Mouse (Mus musculus) adrenal gland, postnatal 0 days (tissue): ENCODE results near the gene Abca3. TPM values are rescaled to one million over a fixed set of nuclear protein-coding genes. Genes with fewer than 3 reads are reported as not detected.

Source experiments
- microRNA-seq: library from miRNA; unstranded; fragments of <30 nt; microRNA quantifications from one replicate; pipeline ENCODE4, GENCODE M21; 2016; ENCODE audit warnings: borderline replicate concordance; ENCODE audit not compliant: insufficient number of aligned reads
- polyA plus RNA-seq: library from polyadenylated mRNA; unstranded; fragments of >200 nt; fragmentation: Nextera tagmentation; extraction: Ambion mirVana; gene quantifications from 2 replicates; pipeline ENCODE4 v1.2.1, GENCODE M21; 2015

Abca3 gene
- polyA plus RNA-seq: 8.5 and 9.1 TPM in 2 replicates

DNA sequence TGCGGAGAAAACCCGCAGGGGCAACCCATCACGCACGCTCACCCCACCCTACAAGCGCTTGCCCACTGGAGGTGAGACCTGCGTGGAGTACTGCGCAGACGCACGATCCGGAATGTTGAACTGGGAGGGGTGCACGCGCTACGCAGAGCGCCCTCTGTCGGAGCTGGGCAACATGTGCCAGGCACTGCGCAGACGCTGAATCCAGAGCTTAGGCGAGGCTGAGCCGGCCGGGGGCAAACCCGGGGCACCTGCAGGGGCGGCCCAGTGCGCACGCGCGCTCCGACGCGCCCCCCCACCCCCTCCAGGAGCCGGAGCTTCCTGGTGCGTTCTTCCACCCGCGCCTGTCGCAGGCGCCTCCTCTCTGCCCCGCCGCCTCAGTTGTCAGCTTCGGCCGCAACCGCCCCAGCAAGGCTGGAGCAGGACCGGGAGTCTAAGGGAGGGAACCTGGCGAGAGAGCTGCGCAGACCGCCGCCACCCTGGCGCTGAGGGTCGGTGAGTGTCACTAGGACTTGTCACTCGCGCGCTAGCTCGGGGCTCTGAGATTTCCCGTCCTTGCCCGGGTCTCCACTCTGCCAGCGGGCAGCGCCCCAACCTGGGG lies at the start of gene Abca3:
Abca3 (plus strand) TSS at position 191 of the 598 bp plus-strand sequence.

DNA sequence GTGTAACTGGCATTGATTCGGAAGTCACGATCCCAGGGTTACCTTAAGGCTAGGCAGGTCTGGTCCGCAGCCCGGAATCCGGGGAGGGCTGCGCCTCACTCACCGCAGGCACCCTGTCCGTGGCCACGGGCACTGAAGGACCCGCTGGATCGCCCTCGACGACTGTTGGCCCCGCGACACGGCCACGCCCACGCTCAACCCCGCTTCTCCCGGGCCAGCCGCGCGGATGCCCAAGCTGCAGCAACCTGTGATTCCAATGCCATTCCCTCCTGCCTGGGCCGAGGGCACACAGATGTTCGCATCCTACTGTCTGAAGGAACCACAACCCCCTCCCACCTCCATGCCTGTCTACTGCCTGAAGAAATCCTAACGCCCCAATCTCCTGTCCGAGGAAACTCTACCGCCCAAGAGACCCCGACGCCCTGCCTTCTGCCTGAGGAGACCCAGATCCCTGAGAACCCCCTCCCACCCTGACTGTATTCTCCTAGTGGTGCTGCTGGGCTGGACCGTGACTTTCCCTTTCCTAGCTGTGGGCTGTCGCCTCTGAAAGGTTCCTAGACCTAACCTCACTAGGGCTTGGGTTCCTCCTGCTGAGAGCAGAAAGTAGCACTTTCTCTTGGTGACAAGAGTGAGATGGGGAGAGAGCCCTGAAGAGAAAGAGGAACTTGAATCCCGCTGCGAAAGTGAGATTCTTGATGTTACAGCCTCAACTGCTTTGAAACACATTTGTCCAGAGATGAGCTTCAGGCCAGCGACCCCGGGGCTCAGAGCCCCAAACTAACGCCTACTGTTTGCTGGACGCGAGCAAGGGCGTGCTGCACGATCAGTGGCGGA lies 607 bp upstream of the Abca3 start, which contains the start of gene Abca17:
Abca17 (minus strand) TSS at position 143 of the 834 bp plus-strand sequence.

GRCm38 (mm10) chr17:24414230-24414976 lies 62.7 kb downstream of the Abca3 start, which contains the start of gene Rnps1:
TSS of gene Rnps1 (plus strand) at chr17:24414565.

GRCm38 (mm10) chr17:24426471-24427169 lies 74.9 kb downstream of the Abca3 start, which contains the start of gene Eci1:
TSS of gene Eci1 (plus strand) at chr17:24426641.

DNA sequence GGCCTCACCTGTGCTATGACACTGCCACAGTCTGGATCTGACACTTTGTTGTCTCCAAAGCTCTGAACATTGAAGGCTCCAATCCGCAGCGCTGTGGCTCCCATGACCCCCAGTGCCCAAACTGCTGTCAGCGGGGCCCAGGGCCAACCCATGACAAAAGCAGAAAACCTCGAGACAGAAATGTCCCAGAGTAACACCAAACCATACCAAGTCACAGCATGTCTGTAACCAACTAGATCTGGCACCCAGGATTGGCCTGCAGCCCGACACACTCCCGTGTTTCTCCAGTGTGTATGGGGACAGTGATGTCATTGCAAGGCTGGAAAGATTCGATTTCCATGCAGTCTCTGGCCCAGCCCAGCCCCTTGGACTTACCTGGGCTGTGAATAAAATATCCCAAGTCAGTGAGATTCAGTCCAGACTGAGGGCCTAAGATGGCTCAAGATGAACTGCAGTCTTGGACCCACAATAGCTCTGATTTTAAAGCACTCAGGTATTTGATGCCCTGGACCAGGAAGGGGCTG lies 90.9 kb downstream of the Abca3 start, which contains the start of gene Dnase1l2:
Dnase1l2 (minus strand) TSS at position 474 of the 524 bp plus-strand sequence.

Small RNA genes within 50 kb of the gene (microRNA-seq; reads per million reads assigned to microRNA genes)
- gene Gm24427: not detected

Other genes with a start within 250 kb of the Abca3 start
- gene Pdpk1, start 201.0 kb upstream of the Abca3 start, polyA plus RNA-seq: 23.3 and 31.5 TPM in 2 replicates
- 35.0 and 47.9 TPM in 2 replicates for gene Amdhd2, start 188.2 kb upstream of the Abca3 start, polyA plus RNA-seq
- gene Atp6v0c, start 182.2 kb upstream of the Abca3 start, polyA plus RNA-seq: 589 and 650 TPM in 2 replicates
- gene Tbc1d24, start 146.4 kb upstream of the Abca3 start, polyA plus RNA-seq: 2.0 and 2.5 TPM in 2 replicates
- 3.9 and 5.7 TPM in 2 replicates for gene Ntn3, start 142.4 kb upstream of the Abca3 start, polyA plus RNA-seq
- 5.3 and 8.3 TPM in 2 replicates for gene Tedc2, start 131.1 kb upstream of the Abca3 start, polyA plus RNA-seq
- gene Ccnf, start 100.5 kb upstream of the Abca3 start, polyA plus RNA-seq: 8.1 and 10.8 TPM in 2 replicates
- gene Abca17, start 882 bp upstream of the Abca3 start, polyA plus RNA-seq: not detected in 2 replicates
- 110 and 123 TPM in 2 replicates for gene Rnps1, start 62.6 kb downstream of the Abca3 start, polyA plus RNA-seq
- 161 and 184 TPM in 2 replicates for gene Eci1, start 74.7 kb downstream of the Abca3 start, polyA plus RNA-seq
- 0.84 and 1.2 TPM in 2 replicates for gene Dnase1l2, start 91.2 kb downstream of the Abca3 start, polyA plus RNA-seq
- 19.6 and 21.0 TPM in 2 replicates for gene E4f1, start 118.4 kb downstream of the Abca3 start, polyA plus RNA-seq
- 63.5 and 100 TPM in 2 replicates for gene Pgp, start 118.4 kb downstream of the Abca3 start, polyA plus RNA-seq
- gene Bricd5, start 121.9 kb downstream of the Abca3 start, polyA plus RNA-seq: 0.18 TPM in 1 of 2 replicates, not detected in the other
- gene Mlst8, start 127.1 kb downstream of the Abca3 start, polyA plus RNA-seq: 9.9 and 17.7 TPM in 2 replicates
- 7.2 and 10.6 TPM in 2 replicates for gene Caskin1, start 136.7 kb downstream of the Abca3 start, polyA plus RNA-seq
- gene Traf7, start 176.0 kb downstream of the Abca3 start, polyA plus RNA-seq: 37.0 and 46.7 TPM in 2 replicates
- 1.3 and 1.8 TPM in 2 replicates for gene Rab26, start 182.3 kb downstream of the Abca3 start, polyA plus RNA-seq
- 16.5 and 20.0 TPM in 2 replicates for gene Pkd1, start 197.9 kb downstream of the Abca3 start, polyA plus RNA-seq